Mouse (Mus musculus) spleen, adult 18-20 months (tissue): ENCODE measurements around the gene Klrg2.
"Not testable (repeated sequence)": the region's sequence is repeated elsewhere in the genome, so short reads cannot be mapped to it uniquely, and the experiment has no call there.

Experiments
- DNase-seq, 2 experiments: peaks; one replicate each; pipeline ENCODE4 v3.0.0; 2022; ENCODE audit warnings: mixed read lengths in 2 of 2

Klrg2 gene

GRCm38 (mm10) chr6:38636852-38637618 is at the start of gene Klrg2:
Gene Klrg2 (minus strand): TSS chr6:38637242.
- DNase-seq, result peak in 1 of 2 experiments; percentile 5

- DNase-seq, result no peak
Measured at GRCm38 (mm10) chr6:38682532-38682931, 45.5 kb upstream of the Klrg2 start.

DNA sequence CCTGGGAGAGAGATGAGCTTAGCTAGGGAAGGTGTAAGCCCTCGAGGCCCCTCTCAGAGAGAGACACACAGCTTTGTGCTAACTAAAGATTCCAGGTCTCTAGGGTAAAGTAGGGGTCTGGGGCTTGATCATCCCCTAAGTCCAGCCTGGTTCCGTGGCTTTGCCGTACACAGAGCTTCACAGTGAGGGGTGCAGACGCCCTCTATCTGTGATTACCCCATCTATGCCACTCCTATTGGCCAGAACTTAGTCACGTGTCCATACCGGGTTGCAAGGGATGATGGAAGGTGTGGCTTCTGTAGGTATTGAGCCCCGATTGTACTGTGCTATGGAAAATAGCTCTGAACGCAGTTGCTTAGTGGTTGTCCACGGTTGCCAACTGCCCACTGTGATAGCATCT is 40.6 kb upstream of the Klrg2 start:
- DNase-seq, result no peak

GRCm38 (mm10) chr6:38676723-38677122 is 39.7 kb upstream of the Klrg2 start:
- no peak for DNase-seq

- no peak for DNase-seq
Measured at GRCm38 (mm10) chr6:38676217-38676616, 39.2 kb upstream of the Klrg2 start.

- no peak for DNase-seq
Measured at GRCm38 (mm10) chr6:38672011-38672410, 35.0 kb upstream of the Klrg2 start.

DNA sequence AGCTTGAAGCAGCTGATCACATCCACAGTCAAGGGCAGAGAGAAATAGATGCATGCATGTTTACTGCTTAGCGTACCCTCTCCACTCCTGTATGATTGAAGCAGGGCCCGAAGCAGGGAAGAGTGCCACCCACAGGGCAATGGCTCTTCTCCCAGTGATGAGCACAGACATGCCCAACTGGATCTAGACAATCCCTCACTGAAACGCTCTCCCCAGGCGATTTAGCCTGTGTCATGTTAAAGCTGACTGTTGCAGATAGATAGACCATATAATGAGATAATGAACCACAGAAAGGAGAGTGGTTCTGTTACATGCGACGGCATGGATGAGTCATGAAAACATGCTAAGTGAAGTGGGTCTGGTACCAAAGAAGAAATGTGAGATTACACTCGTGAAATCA is 34.2 kb upstream of the Klrg2 start:
- no peak for DNase-seq

DNA sequence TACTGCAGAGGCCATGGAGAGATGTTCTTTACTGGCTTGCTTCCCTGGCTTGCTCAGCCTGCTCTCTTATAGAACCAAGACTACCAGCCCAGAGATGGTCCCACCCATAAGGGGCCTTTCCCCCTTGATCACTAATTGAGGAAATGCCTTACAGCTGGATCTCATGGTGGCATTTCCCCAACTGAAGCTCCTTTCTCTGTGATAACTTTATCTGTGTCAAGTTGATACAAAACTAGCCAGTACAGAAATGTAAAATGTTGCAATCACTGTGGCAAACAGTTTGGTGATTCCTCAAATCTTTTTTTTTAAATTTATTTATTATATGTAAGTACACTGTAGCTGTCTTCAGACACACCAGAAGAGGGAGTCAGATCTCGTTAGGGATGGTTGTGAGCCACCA is 33.4 kb upstream of the Klrg2 start:
- DNase-seq, result not testable (repeated sequence)

- DNase-seq, result no peak
Measured at GRCm38 (mm10) chr6:38669580-38669979, 32.5 kb upstream of the Klrg2 start.

DNA sequence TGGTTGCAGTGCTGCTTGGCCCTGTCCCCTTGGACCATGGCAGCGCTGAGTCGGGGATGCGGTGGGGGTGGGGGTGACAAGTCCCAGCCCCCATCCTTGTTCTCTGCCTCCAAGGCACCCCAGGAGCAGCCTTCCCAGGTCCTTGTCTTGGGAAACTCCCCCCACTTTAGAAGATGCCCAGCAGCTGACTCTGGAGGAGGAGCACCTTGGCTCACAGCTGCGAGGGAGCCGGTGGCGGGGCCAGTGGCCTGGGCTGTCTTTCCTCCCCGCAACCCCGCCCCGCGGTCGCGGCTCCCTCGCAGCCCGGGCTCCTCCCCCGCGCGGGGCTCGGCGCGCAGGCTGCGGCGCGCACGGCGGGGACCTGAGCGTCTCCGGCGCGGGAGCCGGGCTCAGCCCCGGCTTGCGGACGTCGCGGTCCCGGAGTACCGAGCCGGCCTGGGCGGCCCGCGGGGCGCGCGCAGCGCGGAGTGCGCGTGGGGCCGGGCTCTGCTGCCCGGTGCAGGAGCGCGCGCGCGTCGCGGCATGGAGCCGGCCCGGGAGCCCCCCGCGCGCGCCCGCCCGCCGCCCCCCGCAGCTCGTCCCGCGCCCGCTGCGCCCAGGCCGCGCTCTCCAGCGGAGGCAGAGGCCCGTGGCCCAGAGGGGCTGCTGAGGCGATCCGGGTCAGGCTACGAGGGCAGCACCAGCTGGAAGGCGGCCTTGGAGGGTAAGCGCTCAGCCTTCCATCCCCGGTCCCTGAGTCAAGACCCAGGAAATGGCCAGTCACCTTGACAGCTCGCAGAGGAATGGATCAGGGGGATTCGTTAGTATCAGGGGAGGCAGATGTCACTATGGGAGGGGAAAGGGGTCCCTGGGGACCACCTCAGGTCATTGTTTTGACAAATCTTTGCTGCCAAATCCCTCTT is 25.9 kb upstream of the Klrg2 start, which contains the start of gene Clec2l:
Gene Clec2l, plus strand, starts transcription at position 356 of the 902 bp plus-strand sequence.
- no peak for DNase-seq

DNA sequence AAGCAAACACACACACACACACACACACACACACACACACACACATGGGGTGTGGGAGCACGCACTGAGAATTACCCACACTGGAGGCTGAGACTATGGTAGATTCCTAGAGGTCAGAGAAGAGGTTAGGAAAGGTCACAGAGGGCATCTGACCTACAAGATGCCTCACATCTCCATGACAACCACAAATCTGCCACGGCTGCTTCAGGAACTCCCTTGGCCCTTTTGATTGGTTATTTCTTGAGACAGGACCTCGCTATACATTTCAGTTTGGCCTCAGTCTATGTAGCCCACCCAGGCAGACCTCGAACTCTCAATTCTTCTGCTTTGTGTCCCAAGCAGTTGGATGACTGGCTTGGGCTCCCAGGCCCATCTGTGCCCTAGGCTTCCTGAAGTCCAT is 24.6 kb upstream of the Klrg2 start:
- no peak for DNase-seq

GRCm38 (mm10) chr6:38650263-38650937 is 13.4 kb upstream of the Klrg2 start:
- DNase-seq, result peak; percentile 31 to 56

GRCm38 (mm10) chr6:38649545-38649944 is 12.5 kb upstream of the Klrg2 start:
- peak in 1 of 2 experiments; percentile 32 for DNase-seq

- no peak for DNase-seq
Measured at GRCm38 (mm10) chr6:38643039-38643438, 6.0 kb upstream of the Klrg2 start.

DNA sequence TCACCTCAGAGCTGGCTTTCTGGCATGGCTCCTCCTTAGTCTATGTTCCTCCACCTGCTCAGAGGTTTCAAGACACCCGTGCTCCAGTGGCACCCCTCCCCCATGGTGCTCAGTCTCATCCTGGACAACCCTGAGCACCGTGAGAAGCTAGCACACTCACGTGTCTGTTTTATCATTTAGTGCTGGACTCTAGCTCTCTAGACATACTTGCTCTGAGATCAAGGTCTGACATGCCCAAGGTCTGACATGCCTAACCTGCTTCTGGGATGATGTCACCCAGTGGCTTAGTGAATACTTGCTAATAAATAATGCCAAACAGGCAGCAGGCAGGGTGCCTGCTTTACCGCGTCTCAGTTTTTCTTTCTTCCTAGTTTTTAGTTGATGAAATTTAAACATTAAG is 5.6 kb upstream of the Klrg2 start:
- no peak for DNase-seq

- no peak for DNase-seq
Measured at GRCm38 (mm10) chr6:38641645-38642044, 4.6 kb upstream of the Klrg2 start.

- DNase-seq, result no peak
Measured at GRCm38 (mm10) chr6:38641228-38641627, 4.2 kb upstream of the Klrg2 start.

DNA sequence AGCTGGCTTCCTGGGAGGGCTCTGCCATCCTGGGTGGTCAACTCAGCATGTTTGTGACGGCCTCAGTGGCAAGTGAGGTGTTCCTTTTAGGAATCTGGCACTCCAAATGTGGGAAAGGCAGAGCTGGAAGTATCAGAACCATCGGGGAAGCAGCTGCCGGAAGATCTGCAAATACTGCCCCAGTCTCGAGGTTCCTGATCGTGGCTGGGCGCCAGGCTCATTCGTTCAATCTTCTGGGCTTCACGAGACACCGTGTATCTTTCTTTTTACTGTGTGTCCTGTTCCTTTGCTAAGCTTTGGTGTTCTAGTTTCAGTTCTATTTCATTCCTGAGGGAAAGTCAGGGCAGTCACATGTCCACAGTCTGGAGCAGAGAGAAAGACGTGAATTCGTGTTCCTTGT is 3.4 kb upstream of the Klrg2 start:
- no peak for DNase-seq

DNA sequence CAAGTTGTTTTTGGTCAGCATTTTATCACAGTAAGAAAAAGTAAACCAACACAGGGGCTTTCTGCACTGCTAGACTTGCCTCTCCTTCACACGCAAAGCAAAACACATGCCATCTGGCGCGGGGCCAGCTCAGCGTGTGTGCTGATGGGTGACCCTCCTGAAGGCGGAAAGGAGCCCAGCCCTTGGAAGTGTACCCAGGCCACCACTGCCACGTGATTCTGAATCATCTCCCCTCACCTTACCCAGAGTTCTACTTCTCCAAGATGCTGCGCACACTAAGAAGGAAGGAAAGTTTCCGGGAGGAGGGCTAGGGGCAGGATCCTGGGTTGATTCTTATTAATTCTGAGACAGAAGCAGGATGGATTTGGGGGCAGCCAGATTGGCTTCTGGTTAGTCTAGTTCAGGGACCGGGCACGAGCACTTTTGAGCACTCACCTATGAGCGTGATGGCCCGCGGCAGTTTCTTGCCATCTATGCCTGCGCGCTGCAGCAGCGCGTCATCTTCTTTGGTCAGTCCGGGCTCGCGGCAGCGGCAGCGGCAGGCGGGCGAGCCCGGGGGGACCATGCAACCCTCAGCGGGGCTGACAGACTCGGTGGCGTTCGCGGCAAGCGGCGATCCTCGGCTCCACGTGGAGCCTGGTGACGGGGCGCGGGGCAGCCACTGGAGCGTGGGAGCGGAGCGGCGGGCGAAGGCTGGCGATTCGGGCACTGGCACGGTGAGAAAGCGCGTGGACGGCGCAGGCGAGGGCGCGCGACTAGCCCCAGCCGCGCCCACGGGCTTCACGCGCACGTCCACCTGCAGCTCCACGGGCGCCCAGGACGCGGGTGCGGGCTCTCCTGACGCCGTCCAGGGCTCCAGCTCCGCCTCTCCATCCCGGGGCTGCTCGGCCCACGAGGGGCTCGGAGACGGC is 846 bp downstream of the Klrg2 start:
- peak in 1 of 2 experiments; percentile 31 for DNase-seq

DNA sequence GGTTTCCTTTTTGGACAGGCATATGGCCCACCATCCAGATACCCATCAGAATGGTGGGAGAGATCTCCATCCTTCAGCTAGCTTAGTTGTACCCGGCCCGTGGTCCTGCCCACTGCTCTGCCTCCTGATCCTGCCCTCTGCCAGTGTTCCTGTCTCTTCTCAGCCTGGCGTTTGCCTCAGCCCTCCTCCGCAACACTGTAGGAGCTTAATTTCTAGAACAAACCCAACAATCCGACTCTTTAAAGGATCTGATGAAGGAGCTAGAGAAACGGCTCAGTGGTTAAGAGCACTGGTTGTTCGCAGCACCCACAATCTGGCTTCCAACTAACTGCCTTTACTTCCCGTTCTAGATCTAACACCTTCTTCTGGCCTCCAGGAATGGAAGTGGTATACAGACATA is 2.6 kb downstream of the Klrg2 start:
- no peak for DNase-seq

DNA sequence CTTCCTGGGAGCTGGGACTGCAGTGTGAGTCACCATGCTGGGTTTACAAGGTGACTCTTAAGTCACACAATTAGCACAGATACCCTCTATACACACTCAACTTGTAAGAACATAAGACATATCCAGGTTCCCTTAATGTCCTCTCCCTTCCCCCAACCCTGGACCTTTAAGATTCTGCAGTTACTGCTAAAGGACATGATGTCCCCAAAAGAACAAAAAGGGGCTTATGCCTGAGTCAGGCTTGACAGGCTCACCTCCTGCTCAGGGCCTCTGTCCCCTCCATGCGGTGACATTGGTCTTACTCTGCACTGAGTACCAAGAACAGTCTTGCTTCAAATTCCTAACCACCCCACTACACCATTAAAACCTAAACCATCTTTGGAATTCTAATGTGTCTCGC is 4.2 kb downstream of the Klrg2 start:
- DNase-seq, result no peak

GRCm38 (mm10) chr6:38629556-38629955 is 7.5 kb downstream of the Klrg2 start:
- no peak for DNase-seq
